Comparison of ENCODE assay signal across 10 mouse cellular contexts in the genomic region with DNA sequence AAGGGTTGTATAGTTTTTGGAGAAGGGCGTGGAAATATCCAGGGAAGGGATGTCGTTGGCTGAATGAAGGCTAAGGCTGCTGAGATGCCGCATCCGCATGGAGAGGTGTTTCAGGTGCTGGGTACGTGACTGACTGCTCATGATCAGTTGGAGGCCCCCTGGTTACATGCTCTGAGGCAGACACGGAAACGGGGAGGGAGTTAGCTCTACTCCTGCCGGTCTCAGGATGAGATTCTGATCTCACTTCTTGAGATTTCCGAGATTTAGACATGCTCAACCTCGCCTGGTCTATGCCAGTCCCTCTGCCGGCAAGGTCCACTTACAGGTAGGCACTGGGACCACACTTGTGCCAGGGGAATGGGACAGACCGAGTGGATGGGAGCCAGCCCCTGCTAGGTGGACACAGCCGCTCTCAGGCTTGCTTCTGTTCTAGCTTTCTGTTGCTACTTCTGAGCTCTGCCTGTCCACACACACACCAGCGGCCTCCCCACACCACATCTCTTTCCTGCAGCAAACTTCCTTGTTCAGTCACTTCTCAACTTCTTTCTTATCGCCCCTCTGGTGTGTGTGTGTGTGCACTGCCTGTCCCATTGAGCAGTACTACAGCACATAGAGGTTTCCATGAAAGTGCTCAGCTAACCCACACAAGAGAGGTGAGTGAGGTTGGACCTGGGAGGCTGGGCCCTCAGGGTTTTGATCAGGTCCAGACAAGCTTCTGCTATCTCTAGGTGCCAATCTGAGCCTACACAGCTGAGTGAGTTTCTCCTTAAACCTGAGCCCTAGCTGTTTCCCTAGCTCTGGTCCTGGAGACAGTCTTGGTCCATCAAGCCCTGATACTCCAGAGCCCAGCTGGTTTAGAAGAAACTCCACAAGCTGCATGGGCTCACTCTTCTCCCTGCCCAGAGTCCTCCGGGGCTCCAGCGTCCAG. TPM values are rescaled to one million over a fixed set of nuclear protein-coding genes. Genes with fewer than 3 reads are reported as not detected.
A peak's percentile ranks its signal among the peaks of the same experiment; 100 is the strongest.
DNase-seq lines count a peak whose midpoint lies in the region; ATAC-seq and TF ChIP-seq lines count a peak whose summit lies in the region.
"Had no signal": no experiment of that assay in that cellular context is flagged by ENCODE, and none has a peak within 500 bp of the region (broad histone marks: within the 10 kb centered on the region; RNA-seq: fewer than 3 reads in every experiment).

No protein-coding gene starts in this region.

- no peak overlapping the region for H3K9ac ChIP-seq in embryonic facial prominence, embryonic 13.5 days
- H3K9ac ChIP-seq: liver, embryonic 12.5 days had no signal

- no peak overlapping the region for H3K4me3 ChIP-seq in kidney, adult 2 months (ENCODE audit: insufficient read depth, low read depth, low read length)
- no peak overlapping the region for H3K4me3 ChIP-seq in embryonic facial prominence, embryonic 13.5 days
- H3K4me3 ChIP-seq: liver, embryonic 12.5 days had no signal

- no peaks in the 10 kb centered on the region for H3K9me3 ChIP-seq in embryonic facial prominence, embryonic 13.5 days
- H3K9me3 ChIP-seq: liver, embryonic 12.5 days had no signal

- TF ChIP-seq CTCF in kidney, adult 2 months (conservative IDR thresholded peaks at IDR 0.05; ENCODE audit: insufficient read depth, insufficient read length, low read depth, low read length): no peak

- 82% methylated on average over 17 of the region's 17 CpGs for WGBS in kidney, adult 2 months
- 71% methylated on average over 17 of the region's 17 CpGs for WGBS in embryonic facial prominence, embryonic 13.5 days

- TF ChIP-seq POLR2A in kidney, adult 2 months (IDR thresholded peaks at IDR 0.05; ENCODE audit: low read depth, low read length): no peak

- DNase-seq in kidney, adult 2 months: peak; percentile 11
- no peak for DNase-seq in kidney, adult 8-10 months
- peak; percentile 69 for DNase-seq in CD4-positive helper T cell, adult 2 months (ENCODE audit: low read depth, low spot score)
- no peak for DNase-seq in frontal cortex, postnatal 10 days (ENCODE audit: low spot score in 2 of 2)
- no peak for DNase-seq in cerebellum, postnatal 4 days (ENCODE audit: low spot score in 2 of 2)
- DNase-seq: right cerebral cortex, postnatal 14 days had no signal

- H3K27me3 ChIP-seq in kidney, adult 2 months (replicated peaks; ENCODE audit: control insufficient read depth, insufficient read depth, low read length): no peaks in the 10 kb centered on the region
- no peaks in the 10 kb centered on the region for H3K27me3 ChIP-seq in embryonic facial prominence, embryonic 13.5 days

- H3K27ac ChIP-seq in kidney, adult 2 months (ENCODE audit: insufficient read depth, low read depth, low read length): peak overlapping the region; percentile 29; the same call in 1 of the 2 replicates
- H3K27ac ChIP-seq in embryonic facial prominence, embryonic 13.5 days: peak overlapping the region; percentile 52
- H3K27ac ChIP-seq: liver, embryonic 12.5 days had no signal

- ATAC-seq in embryonic facial prominence, embryonic 13.5 days (ENCODE audit: insufficient number of reproducible peaks, insufficient read depth, low FRiP score, low TSS enrichment, low read depth): no peak
- ATAC-seq in megakaryocyte progenitor cell, adult 5-6 weeks (replicated peaks; ENCODE audit: poor library complexity): peak; percentile 51
- no peak for ATAC-seq in frontal cortex, adult (ENCODE audit: low TSS enrichment)
- ATAC-seq: liver, embryonic 12.5 days had no signal

- H3K4me2 ChIP-seq in embryonic facial prominence, embryonic 13.5 days: no peak overlapping the region
- H3K4me2 ChIP-seq: liver, embryonic 12.5 days had no signal

- no peaks in the 10 kb centered on the region for H3K36me3 ChIP-seq in kidney, adult 2 months (ENCODE audit: control insufficient read depth, insufficient read depth, low read length)
- peaks cover 3% of the 10 kb centered on the region; the same call in 1 of the 2 replicates for H3K36me3 ChIP-seq in embryonic facial prominence, embryonic 13.5 days
- H3K36me3 ChIP-seq: liver, embryonic 12.5 days had no signal

- peaks cover 4% of the 10 kb centered on the region; the same call in 1 of the 2 replicates for H3K4me1 ChIP-seq in kidney, adult 2 months (ENCODE audit: control insufficient read depth, insufficient read depth, low read length)
- H3K4me1 ChIP-seq in embryonic facial prominence, embryonic 13.5 days: peaks cover 56% of the 10 kb centered on the region

RNA-seq across cellular contexts. Expression of a gene that starts 44.8 kb away (rescaled TPM):
- 9.1 and 10.1 TPM in 2 replicates for polyA plus RNA-seq in kidney, adult 2 months (2012; rRNA removed)
- 17.2 and 19.6 TPM in 2 replicates for polyA plus RNA-seq in embryonic facial prominence, embryonic 13.5 days (2015; fragmentation: Nextera tagmentation; extraction: Ambion mirVana)
- 0.05 and 0.37 TPM in 2 replicates for total RNA-seq in megakaryocyte progenitor cell, adult 5-6 weeks (2015)
- 0.03 and 1.2 TPM in 2 replicates for total RNA-seq in megakaryocyte progenitor cell, adult 5-6 weeks (2017)

Comparison
In these comparisons a context has a peak if more than half of its experiments do, and no peak if none do; other contexts are left out.
1. DNase-seq: peak in kidney, adult 2 months (single experiment) and CD4-positive helper T cell, adult 2 months (single experiment); none in kidney, adult 8-10 months (0 of 2), frontal cortex, postnatal 10 days (0 of 2) and cerebellum, postnatal 4 days (0 of 2).